Mouse (Mus musculus) frontal cortex, postnatal 14 days (tissue): ENCODE measurements around the gene Bcas3.

Experiments used
- DNase-seq, 2 experiments: peaks; one replicate each; pipeline ENCODE4 v3.0.0; 2022; ENCODE audit warnings: low spot score in 2 of 2

The Bcas3 gene

DNA sequence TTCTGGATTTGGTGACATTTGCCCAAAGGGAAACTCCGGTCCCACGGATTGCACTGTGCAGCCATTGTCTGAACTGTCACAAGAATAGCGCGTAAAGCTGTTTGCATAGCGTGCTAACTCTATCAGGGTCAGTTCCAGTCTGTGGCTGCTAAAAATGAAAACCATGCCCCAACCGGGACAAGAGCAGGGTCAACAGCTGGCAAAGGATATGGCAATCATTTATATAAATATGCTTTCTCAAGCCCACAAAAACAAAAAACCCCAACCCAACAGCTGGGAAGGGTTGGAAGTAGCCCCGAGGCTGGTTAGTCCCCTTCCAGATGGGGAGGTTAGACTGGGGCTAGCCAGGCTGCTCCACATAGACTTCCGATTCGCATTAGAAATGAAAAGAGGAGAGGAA is 314.8 kb downstream of the Bcas3 start:
- no peak for DNase-seq

DNA sequence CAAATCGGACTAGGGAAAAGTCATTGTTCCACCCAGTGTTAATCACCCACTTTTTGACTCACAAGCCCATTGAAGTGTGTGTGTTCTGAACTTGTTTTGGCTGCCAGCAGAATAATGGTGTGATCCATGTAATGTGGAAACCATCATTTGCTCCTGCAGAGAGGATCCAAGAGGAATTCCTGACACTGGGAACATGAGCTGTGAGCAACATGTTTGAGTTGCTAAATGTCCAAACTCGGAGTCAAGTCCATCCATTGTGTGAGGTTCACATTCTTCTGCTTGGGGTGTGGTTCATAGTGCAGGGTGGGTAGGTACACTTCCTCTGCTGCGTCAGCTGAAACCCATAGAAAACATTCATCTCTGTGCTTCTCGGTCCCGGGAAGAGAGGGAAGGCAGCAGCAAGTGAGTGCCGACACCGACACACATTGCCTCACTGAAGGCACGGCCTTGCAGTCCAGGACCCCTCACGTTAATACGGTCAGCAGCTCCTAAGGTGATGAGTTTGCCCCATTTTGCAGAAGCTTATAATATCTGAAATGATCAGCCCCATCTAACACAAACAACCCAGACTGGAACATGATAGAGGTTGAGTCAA is 320.0 kb downstream of the Bcas3 start:
- no peak for DNase-seq

DNA sequence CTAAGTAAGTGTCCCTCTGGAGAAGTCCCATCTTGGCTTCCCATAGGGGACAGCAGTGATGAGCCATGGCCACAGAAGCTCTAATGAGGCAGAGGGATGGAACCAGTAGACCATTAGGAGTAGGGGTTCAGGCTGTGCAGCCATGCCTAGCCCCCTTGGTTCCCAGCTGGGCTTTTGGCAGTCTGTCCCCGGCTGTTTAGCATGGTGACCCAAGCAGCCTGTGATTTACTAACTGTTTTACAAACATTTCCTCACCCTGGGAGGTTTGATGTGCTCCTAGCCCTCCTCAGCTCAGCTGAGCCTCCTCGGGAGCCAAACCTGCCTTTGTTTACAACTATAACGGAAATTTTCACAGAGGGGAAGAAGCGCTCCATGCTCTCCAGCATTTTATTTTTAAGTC is 322.3 kb downstream of the Bcas3 start:
- DNase-seq, result no peak

GRCm38 (mm10) chr11:85676357-85677004 is 323.5 kb downstream of the Bcas3 start:
- DNase-seq, result no peak

DNA sequence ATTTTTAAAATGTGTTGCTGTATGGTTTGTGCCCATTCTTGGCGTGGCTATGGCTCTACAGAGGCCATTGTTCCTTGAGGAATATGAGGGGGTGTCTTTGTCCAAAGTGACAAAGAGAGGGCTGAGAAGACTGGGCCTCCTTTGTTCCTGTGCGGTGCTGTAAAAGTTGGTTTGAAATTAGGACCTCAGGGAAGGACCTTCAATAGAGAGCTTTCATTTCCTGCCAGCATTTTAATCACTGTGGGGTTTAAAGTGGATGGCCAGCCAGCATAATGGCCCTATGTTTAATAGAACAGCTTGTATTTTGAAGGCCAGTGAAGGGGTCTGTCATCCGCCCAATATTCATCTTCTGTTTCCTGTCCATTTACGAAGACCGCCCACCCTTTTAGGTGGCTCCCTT is 325.7 kb downstream of the Bcas3 start:
- DNase-seq, result no peak

- no peak for DNase-seq
These were observed 328.8 kb downstream of the Bcas3 start for GRCm38 (mm10) chr11:85681580-85682419.

- no peak for DNase-seq
These were observed 332.0 kb downstream of the Bcas3 start for GRCm38 (mm10) chr11:85684981-85685380.

DNA sequence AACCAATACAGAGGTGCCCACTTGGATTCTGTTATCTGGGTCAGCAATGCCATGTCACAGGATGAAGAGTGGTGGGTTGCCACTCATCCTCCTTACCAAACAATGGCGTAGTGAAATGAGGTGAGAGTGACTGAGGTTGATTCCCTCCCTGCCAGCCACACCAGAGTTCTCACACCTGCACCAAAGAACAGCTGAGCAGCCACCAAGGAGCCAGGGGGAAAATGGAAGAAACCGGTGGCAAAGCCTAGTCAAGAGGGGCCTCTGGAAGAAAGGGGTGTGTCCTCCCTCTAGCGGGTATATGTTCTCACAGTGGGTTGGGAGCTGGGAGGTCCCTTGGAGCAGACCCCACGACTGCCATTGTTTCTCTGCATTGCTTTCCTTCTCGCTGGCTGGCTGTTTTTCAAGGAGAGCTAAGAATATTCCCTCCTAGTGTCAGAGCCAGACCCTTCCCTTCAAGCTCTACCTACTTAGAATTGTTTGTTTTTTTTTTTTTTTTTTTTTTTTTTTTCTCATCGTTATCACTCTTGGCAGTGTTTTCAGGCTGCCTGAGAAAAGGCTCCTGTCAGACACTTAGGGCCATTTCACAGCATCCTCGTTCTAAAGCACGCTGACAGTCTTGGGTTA is 335.0 kb downstream of the Bcas3 start:
- no peak for DNase-seq

- no peak for DNase-seq
These were observed 335.5 kb downstream of the Bcas3 start for GRCm38 (mm10) chr11:85688440-85688838.

GRCm38 (mm10) chr11:85689226-85689625 is 336.3 kb downstream of the Bcas3 start:
- DNase-seq, result no peak

GRCm38 (mm10) chr11:85691285-85691684 is 338.3 kb downstream of the Bcas3 start:
- DNase-seq, result no peak

DNA sequence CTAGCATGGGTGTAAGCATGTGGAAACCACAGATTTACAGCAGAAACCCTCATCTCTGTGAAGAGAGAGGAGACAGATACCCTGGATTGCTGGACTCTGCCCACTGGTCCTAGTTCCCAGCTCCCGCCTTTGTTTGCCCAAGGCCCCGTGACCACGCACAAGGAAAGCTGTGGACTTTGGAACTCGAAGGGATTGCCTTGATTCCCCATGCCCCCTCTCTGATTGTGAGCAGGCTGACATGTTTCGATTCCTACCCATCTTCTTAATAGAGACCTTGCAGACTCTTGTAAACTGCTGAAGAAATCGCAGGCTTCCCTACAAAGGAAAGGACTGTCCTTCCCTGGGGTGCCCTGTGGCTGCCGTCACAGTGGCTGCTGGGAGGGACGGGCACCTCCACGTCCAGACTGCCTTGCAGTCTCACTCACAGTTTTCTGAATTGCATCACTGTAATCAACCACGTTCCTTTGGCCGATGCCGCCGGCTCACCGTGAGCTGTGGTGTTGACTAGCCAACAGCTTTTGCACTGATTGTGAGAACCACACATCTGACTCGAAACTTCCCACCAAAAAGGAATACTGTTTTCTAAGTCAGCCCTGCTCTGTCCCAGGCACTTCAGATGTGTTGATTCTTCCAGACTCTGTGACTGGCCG is 342.8 kb downstream of the Bcas3 start:
- DNase-seq, result no peak

- DNase-seq, result no peak
These were observed 343.8 kb downstream of the Bcas3 start for GRCm38 (mm10) chr11:85696491-85697398.

DNA sequence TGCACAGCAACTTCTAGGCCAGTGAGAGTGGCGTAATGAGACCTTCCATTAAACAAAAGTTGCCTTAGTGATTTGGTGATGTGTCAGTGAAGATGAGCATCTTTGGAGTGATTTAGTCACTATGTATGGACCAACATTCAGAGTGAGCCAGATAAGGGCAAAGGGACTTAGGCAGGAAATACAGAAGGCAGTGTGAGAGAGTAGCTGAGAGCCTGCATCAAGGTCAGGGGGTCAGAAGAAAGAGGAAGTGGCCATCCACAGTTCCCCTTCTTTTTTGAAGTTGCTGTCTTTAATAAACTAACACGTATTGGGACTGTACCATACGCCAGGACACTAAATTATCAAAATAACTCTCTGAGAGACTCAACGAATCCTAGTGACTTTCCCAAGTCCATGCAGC is 344.5 kb downstream of the Bcas3 start:
- DNase-seq, result no peak

GRCm38 (mm10) chr11:85698242-85698641 is 345.3 kb downstream of the Bcas3 start:
- no peak for DNase-seq

DNA sequence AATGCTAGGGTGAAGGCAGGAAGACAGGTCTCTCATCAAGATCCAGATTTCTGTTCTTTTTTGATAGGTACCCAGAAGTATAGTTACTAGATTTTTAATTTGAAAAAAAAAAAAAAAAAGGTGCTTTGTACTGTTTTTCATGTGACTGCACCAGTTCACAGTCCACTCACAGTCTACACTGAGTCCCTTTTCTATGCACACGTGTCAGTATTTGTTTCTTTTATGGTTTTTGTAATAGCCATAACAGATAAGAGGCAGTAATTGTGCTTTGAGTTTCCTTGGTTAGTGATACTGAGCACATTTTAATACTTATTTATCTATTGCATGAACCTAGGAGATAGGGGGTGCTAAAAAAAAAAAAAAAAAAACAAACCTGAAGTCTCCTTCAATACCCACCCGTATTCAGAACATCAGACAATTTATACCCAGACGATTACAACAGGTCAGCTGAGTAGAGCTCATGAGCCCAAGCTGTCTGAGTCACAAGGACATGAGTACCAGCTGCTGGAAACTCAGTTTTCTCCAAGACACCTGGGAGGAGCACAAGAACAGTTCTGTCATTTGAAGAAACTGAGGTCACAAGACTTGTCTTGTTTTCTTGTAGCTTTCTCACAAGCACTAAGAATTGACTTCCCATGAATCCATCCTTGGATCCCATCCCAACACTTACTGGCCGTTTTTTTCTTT is 351.2 kb downstream of the Bcas3 start:
- no peak for DNase-seq

DNA sequence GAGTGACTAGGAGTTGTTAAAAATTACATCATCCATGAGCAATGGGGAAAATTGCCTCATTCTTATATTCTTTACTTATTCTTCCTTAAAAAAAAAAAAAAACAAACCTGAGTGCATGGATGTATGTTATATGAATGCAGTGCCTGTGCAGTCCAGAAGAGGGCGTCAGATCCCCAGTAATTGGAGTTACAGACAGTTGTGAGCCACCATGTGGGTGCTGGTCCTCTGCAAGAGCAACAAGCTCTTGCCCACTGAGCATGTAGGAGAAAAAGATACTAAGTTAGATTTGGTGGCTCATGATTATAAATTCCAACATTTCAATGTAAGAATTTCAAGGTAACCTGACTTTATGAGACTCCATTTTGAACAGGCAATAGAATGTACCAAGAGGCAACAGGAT is 353.7 kb downstream of the Bcas3 start:
- DNase-seq, result no peak

DNA sequence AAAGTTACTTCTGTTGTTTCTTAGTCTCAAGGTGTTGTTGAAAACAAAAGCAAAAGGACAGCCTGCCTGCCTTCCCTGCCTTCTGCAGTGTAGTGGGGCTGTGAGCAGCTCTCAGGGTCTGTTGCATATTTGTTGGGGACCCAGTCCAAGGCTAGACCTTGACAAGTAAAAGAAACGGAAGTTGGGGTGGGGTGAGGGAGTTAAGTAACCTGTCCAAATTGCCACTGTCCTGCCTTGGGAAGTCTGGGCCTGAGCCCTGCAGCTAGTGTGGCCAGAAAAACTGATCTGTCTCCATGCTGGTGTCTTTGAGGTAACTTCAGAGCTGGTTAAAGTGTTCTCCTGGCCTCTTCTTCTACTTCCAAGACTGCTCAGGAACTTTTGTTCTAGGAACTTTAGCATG is 354.5 kb downstream of the Bcas3 start:
- DNase-seq, result no peak

DNA sequence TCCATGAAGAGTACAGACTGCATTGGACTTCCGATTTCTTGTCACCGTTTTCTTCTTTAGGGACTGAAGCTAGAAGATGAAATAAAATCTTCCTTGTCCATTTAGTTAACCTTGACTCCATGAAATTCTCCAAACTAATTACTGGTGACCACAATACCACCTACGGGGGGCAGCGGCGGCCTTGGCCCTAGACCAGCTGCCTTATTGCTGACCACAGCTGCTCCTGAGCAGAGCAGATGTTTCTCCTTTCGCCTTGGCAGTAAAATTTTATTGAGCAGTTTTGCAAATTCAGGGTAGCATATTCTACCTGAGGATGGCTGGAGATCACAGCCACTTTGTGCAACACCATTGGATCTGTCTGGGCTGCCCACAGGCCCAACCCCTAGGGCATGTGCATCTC is 356.2 kb downstream of the Bcas3 start:
- DNase-seq, result no peak

GRCm38 (mm10) chr11:85710155-85710554 is 357.2 kb downstream of the Bcas3 start:
- no peak for DNase-seq
